Mouse (Mus musculus): ENCODE data around the gene Pax3.

DNA sequence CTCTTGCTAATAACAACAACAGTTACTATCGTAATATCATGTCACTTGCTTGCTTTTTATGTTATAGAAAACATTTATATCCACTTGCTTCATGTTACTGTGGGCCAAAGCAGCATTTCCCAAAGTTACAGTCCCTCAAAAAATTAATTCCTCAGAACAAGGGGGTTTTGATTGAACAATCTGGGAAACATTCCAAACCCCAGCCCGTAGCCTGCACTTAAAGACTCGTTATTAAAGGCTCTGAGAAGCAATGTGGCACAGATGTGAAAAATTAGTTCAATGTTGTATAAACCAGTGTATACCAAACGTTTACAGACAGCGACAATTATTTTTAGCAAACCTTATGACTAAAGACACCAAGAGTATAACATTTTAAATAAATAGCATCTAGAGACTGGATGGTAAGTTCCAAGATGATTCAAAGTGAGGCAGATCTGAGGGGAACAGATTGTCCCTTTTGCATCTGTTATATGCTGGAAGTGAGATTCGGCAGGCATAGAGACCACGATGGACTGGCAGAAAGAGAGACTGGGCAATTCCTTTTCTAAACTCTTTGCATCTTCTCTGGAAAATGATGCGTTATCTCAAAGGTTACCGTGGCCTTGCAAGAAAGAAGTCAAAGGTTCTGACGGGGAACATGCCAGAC, 35.1 kb upstream of the Pax3 start:
- TF ChIP-seq EP300 (IDR thresholded peaks at IDR 0.05; ENCODE audit: low read depth): no peak
- no peak for TF ChIP-seq CTCF (IDR thresholded peaks at IDR 0.05; ENCODE audit: low read depth)
